Mouse (Mus musculus) testis, postnatal 10 days (tissue): ENCODE measurements around the gene Mab21l1.

Source experiments
- DNase-seq: peaks from one replicate; pipeline ENCODE4 v3.0.0; 2021; ENCODE audit warnings: low spot score

The Mab21l1 gene

DNA sequence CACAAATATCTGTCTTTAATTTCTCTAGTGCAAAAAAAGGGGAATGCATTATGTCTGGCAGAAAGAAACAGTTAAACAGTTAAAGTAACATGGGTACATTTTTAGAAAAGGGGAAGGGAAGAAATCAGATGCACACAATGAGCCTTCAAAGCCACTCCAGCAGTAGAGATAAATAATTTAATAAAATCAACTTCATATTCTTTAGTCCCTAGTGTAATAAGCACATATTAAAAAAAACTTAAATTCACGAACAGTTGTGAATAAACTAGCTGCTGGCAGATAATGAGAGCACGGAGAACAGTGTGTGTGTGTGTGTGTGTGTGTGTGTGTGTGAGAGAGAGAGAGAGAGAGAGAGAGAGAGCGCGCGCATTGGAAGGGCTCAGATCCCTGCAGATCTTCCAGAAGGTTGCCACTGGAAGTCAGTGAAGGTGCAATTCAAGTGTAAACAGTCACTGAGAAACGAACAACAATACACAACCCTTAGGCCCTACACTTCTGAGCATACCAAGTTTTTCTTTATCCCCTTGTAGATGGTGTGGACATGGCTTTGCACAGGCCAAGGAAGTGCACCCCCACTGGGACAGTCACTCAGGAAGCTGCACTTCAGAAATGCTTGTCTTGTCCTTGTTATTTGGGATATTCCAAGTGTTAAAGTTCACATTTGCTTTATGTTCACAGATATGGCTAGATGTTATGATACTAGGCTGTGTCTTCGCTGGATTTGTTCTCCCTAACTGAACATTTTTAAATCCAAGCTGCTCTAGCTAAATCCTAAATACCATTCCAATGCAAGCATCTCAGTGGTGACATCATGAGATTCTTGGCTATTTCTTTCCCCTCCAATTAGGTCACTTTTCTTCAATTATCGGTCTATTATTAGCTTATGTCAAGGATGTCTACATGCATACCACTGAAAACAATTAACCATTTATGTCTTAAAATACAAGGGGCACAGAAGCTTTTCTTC lies 3.3 kb upstream of the Mab21l1 start:
- DNase-seq: no peak

DNA sequence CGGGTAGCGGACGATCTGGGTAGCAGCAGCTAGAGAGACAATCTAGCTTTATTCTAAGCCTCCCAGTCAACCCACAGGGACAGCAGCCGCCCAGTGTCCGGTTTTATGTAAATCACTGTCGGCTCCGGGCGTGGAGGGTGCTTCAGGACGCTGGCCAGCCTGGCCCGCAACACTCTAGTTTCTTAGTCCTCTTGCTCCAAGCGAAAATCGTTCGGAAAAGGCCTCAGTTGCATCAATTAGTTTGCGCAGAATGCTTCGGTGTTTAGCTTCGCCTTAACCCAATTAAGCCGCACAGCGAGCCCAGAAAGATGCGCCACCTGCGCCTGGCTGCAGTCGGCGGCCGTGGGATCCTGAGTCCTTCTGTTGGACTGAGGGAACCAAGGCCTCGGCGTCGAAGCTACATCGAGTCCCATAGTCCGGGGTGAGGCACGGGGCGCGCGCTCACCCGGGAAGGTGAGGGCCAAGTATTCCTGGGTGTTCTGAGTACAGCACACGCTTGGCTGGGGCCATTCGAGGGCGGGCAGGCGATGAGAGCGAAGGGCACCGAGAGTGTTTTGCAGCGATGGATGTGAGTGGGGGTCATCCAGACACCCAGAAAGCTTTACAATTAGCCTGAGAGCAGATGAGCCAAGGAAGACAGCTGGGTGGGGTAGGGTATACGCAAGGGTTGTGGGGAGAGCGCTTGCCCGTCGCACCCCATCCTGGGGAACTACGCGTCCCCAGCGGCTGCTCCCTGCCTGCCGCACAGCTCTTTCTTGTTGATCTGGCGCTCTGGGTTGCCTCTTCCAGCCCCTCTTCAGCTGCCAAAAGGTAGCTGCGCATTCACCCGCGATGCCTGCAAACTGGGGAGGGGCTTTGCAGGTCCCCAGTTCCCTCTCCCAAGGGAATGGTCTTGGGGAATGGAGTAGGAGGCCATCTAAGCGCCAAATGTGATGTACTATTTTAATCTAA lies 1.9 kb upstream of the Mab21l1 start:
- peak; percentile 43 for DNase-seq

DNA sequence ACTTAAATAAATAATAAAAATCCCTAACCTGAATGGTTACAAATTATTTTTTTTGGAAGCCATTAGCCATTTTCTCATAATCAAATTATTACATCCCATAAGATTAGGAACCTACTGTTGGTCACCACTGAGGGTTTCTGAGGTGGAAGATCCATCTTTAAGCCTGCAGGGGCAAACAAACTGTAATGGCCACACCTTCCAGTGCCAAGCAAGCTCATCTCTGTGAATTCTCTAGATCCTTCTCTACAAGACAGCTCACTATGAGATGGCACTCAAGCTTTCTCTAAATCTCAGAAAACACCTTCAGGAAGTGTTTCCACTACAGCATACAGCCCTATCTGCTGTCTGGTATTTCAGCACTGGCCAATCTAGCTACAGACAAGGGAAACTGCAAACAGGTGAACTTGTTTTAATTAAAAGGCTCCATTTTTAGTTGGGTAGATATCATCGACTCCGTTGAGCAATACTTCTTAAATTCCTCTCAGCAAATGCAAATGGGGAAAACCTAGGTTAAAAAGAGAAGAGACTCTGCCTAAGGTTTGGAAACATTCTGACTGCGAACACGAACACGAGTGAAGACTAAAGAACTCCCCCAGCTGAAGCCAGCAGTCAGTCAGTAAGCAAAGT lies 768 bp upstream of the Mab21l1 start:
- no peak for DNase-seq

DNA sequence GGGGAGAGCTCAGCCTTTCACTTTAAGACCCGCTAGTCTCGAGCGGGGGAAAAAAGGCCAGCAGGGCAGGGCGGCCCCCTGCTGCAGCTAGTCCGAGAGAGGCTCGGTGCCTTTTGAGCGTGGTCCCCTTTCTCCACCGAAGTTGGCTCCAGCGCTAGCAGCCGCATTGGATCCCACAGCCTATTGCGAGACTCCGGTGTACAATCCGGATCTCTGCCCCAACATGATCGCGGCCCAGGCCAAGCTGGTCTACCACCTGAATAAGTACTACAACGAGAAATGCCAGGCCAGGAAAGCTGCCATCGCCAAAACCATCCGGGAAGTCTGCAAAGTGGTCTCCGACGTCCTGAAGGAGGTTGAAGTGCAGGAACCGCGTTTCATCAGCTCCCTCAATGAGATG lies 461 bp downstream of the Mab21l1 start:
- DNase-seq: peak; percentile 44

DNA sequence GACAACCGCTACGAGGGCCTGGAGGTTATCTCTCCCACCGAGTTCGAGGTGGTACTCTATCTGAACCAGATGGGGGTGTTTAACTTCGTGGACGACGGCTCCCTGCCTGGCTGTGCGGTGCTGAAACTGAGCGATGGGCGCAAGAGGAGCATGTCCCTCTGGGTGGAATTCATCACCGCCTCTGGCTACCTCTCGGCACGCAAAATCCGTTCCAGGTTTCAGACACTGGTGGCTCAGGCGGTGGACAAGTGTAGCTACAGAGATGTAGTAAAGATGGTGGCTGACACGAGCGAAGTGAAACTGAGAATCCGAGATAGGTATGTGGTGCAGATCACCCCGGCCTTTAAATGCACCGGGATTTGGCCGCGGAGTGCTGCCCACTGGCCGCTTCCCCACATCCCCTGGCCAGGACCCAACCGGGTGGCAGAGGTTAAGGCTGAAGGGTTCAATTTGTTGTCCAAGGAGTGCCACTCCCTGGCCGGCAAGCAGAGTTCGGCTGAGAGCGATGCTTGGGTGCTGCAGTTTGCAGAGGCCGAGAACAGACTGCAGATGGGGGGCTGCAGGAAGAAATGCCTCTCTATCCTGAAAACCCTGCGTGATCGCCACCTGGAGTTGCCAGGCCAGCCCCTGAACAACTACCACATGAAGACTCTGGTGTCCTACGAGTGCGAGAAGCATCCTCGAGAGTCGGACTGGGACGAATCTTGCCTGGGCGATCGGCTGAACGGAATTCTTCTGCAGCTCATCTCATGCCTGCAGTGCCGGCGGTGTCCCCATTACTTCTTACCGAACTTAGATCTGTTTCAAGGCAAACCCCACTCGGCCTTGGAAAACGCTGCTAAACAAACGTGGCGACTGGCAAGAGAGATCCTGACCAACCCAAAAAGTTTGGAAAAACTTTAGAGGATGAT lies 1.1 kb downstream of the Mab21l1 start:
- peak; percentile 43 for DNase-seq

DNA sequence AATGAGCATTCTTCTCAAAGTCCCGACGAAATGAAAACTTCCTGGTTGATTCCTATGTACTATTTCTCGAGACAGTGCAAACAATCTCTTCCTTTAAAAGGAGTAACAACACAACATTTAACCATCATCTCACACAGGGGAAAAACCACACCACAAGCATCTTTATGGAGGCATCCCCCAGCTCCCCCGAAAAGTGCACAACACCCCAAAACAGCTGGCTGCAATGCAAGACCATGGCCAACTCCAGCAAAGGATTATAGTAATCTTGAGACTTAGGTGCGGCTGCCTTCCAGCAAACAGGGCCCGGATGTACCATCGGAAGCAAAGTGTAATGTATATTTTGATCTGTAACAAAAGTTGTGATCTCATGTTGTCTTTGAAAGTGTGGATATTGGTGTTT lies 1.8 kb downstream of the Mab21l1 start:
- no peak for DNase-seq

DNA sequence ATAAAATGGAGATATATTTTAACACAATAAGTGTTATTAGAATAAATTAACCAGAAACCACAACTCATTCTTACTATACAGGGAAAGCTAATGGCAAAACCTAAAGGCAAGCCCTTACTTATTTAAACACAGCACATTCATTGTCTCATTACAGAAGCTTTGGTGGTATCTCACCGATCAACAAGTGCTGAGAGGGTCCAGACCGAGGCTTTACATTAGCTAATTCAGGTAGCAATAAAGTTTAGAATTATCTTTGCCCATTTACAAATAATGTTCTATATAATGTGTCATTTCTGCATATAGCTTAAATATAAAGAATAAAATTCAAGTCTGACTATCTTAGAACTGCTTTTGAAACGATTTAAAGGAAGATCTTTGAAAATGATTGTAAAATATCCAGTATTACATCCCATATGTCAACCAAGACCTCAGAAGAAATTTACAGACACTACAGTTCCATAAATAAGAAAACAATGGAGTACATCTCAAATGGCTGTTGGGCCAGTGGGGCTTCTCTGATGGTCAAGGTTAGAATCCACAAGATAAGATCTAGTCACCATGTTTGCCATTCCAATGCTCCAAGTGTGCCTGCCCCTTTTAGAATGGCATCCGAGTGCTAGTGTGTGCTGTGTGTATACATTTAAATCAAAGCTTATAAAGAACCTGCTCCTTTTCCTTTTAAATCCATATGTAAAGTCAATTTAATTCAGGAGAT lies 3.1 kb downstream of the Mab21l1 start:
- no peak for DNase-seq

DNA sequence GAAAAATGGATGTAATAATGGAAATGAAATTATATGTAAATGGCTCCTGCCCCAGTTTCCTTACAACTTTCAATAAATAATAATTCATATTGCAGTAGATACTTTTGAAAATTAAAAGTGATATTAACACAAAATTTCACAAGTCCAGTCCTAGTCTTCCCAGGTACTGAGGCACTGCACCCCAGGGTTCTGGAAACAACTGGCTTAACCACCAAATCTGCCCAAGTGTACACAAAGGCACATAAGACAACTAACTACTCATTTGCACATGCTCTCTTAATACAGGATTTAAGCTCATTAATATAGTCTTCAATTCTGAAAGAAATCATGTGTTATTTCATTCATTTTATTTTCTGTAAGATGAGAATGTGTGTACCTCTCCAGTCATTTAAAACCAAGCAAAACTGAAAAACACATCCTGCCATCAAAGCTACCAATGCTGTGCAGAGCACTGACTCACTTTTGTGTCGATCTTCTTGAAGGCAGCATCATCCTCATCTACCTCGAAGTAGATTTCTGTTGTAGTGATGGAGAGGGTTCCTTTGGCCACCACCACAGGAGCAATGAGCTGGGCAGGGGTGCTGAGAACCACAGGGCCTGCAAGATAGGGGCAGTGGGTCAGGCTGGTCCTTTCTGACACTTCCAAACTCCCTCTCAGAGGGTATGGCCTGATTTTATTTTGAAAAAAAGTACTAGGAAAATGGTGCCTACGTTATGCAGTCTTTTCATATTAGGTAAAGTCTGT lies 3.8 kb downstream of the Mab21l1 start:
- DNase-seq: no peak

DNA sequence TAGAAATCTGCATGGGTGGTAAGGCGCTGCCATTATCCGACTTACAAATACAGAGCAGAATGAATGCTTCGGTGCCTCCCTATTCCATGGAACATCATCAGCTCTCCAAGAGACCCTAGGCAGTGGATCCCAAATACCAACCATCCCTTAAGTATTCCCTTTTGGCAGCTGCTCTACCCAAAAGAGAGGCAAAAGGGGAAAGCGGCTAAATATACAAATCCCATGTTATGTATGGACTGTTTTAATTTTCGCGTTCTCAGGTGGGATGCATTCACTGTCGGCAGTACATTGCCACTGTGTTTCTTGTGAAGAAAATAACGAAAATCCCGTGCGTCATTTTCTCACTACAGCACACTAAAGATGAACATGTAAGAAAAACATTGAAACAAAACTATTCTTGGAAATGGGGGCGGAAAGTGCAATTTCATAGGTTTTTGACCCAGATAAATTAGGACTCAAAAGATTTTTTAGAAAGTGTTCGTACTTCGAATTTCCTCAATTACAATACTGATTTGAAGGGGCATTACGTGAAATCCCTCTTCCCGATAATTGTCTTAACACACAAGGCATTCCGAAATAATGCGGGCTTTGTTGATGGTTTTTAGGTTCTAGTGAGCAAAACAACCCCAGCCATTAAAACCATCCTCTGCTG lies 4.7 kb downstream of the Mab21l1 start:
- no peak for DNase-seq

DNA sequence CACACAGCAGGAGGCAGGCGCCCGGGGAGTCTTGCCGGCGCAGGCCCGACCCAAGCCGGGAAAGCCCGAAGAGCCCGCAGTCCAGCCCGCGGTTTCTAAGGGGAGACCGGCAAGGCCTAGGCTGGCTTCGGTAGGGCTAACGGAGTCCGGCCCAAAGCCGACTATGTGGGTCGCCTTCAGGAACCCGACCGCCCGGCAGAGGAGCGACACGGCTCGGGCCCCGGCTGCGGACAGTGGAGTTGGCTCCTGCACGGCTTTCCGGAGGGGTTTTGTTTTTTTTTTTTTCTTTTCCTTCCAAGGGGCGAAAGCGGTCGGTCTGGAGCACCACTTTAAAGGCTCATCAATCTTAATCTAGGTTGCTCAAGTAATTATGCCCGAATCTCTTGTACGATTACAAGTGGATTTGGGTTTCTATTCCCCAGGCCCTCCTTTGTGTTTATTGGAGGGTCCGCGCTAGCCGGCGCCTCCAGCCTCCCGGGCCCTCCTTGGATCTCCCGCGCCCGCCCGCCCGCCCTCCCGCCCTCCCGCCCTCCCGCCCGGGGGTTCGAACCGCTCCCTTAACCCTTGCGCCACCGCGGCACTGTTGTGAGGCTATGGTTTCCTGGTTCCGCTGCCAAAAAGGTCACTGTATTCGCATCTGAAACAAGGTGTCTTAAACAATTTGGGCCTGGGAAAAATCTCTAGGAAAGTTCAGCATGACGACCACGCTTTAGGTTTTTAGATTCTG lies 5.3 kb downstream of the Mab21l1 start:
- peak; percentile 67 for DNase-seq

DNA sequence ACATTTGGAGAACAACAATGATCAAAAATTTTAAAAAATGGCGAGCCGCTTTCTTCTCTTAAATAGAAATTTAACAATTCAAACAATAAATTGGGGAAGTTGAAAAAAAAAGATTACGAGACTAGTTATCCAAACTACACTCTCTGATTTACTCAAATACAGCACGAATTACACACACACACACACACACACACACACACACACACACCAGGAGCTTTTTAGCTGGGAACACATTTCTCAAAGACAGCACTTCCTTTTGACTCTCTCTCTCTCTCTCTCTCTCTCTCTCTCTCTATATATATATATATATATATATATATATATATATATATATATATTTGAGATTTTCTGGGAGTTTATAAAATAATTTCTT lies 5.9 kb downstream of the Mab21l1 start:
- no peak for DNase-seq

DNA sequence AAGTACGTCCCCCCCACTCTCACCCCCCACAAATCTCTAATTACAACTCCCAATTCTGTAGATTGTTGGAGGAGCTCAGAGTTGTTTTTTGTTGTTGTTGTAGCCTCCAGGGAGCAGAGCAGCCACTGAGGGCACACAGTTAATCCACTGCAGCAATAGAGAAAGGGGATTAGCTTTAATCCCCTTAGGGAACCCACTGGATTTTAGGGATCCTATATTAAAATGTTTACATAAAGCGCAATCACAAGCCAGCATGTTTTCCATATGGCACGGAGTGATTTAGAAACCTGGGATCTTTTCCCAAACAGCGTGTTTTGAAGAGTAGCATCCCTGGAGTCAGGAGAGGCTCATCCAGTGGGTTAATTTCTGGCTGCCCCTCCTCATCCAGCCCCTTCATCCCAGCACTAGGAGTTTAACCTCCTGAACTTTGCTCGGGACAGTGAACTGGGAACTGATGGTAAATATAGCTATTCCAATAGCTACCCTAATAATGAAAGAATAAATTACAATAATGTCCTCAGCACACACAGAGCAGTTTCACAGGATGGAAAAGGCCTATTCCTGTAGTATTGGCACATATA lies 6.4 kb downstream of the Mab21l1 start:
- no peak for DNase-seq

DNA sequence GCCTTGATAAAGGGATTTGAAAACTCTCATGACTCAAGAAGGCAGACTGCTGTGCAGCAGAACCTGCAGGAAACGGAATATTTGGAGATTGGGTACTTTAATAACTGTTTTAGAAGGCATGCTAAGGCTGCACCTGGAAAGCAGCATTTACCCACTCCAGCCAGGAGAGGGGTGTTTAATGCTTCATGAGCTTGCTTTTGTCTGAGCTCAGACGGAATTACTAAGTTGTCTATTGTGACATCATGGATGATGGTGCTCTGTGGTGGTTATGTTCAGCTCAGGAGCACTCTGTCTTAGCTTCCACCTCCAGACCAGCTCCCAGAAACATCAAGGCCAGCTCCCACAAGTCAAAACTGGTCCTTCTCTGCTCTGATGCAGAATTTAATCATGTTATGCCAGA lies 7.5 kb downstream of the Mab21l1 start:
- DNase-seq: no peak

DNA sequence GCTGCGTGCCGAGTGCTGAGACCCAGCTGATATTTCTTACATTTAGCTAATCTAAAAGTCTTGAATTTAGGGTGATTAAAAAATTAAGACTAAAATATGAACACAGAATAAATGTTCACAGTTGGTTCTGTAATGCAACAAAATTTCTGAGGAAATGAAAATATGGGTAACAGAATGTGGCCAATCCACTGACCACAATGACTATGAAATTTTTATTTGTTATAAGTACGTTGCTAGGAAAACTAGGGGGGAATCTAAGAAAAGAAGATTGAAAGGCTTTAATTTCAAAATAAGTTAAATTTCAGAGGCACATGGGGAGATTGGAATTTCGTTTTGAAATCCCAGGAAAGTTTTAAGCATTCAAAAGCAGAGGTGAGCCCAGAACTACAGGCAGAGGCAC lies 8.3 kb downstream of the Mab21l1 start:
- no peak for DNase-seq

DNA sequence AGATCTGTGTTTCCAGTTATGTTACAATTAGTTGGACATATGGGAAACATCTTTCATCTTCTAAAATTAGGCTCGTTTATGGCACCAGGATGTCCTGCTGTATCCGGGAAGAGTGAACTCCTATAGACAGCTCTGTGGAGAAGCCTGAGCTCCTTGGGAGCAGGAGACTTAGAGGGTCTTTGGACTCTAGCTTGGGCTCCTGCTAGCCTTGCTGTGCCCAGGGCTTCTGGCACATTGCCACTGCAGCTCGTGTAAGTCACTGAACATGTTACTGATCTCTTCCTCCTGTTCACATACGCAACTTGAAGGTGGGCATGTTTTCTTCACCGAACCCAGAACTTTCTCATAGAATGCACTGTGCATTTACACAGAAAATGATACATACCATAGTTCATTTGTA lies 9.9 kb downstream of the Mab21l1 start:
- peak; percentile 45 for DNase-seq

DNA sequence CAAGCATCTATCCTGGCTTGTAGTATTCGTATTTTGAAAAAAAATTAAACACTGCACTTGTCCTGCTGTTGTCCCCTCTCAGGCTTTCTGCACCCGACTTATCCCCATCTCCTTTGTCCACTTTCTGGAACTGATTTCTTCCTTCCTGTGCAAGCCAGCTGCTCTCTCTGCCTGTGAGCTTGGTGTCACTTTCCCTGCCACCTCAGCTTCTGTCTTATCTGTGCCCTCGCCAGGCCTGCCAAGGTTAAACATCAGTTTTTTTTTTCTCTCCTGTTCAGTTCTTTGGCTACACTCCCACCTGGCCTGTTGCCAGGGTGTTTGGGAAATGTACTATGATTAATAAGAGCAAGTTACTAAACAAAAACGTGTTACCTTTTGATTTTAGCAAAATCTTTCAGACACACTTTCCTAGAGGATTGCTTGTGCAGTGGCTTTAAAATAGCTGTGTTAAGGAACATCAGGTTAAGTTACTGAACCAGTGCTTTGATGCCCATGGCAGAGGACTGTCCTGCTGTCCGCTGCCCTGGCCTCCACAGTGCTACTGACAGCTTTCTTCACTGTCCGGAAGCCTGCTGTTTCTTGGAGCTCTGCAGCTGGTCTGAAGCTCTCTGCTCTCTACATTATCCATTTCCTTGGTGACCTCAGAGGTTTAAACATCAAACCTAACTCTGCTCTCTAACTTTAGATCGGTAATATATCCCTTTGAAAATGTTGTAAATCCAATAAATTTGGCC lies 11.7 kb downstream of the Mab21l1 start:
- DNase-seq: peak; percentile 75

DNA sequence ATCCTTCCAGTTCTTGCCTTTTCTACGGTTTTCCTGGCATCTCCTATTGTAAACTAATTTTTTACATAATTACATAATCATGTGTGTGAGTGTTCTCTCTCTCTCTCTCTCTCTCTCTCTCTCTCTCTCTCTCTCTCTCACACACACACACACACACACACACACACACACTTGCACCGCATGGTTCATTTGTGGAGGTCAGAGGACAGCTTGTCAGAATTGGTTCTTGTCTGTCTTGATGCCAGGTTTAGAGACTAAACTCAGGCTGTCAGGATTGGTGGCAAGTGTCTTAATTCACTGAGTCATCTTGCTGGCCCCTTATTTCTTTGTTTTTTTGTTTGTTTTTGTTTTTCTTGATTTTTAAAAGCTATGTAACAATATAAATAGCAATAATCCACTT lies 12.5 kb downstream of the Mab21l1 start:
- DNase-seq: no peak
